Mouse (Mus musculus): ENCODE results near the gene Snx33.
A peak's percentile ranks its signal among the peaks of the same experiment; 100 is the strongest.
"Not testable (repeated sequence)": the region's sequence is repeated elsewhere in the genome, so short reads cannot be mapped to it uniquely, and the experiment has no call there.

The Snx33 gene

GRCm38 (mm10) chr9:56925291-56926024 is 2.7 kb downstream of the Snx33 start:
- no peak for DNase-seq

- DNase-seq, result peak; percentile 84
These were observed 3.5 kb downstream of the Snx33 start for GRCm38 (mm10) chr9:56924651-56925027.

GRCm38 (mm10) chr9:56923841-56924650 is 4.1 kb downstream of the Snx33 start:
- DNase-seq, result no peak

- no peak for DNase-seq
These were observed 5.4 kb downstream of the Snx33 start for GRCm38 (mm10) chr9:56922746-56923145.

DNA sequence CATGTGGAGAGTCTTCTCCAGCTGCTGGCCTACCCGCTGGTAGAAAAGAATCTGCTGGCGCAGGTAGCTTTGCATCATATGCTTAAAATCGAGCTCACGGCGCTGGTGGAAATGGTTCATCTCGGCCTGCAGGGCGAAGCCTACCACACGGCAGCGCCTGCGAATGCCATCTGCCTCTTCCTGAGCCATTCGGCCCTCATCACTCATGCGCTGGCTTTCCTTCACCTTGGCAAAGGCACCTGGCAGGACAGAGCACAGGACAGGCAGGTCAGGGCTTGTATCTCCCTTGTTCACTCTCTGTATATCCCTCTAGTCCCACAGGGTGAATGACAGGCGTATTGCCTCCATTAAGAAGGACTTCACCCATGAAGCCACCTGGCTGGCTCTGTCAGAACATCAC is 9.7 kb downstream of the Snx33 start:
- DNase-seq, result no peak

GRCm38 (mm10) chr9:56917131-56917530 is 11.0 kb downstream of the Snx33 start:
- no peak for DNase-seq

DNA sequence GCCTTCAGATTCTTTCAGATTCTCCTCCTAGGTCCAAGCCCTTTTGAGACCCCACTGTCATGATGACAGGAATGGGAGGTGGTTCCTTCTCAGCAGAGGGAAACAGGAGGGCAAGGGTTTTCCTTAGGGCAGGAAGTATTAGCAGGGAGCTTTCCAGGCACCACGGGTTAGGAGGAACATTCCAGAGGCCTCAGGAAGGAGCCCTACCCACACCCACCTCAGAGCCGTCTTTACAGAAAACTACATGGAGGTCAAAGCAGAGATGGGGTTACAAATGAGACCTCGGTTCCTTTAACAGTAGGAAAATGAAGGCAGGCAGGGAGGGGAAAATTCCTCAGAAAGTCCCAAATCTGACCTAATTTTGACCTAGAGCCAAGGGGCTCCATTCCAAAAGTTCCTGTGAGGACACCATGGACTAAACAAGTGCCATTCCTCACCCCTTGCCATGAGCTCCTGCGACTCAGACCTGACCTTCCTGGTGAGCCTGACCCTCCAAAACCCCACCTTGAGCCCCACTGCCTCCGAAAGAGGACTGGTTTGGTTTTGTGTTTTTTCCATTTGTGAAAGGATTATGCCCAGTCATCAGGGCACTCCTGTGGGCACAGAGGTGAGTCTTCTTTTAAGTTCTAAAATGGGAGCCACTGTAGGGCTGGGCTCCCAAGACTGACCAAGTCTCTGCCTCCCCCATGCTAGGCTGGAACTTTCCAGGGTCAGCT is 12.3 kb downstream of the Snx33 start:
- DNase-seq, result no peak

GRCm38 (mm10) chr9:56915116-56915515 is 13.1 kb downstream of the Snx33 start:
- DNase-seq, result no peak

DNA sequence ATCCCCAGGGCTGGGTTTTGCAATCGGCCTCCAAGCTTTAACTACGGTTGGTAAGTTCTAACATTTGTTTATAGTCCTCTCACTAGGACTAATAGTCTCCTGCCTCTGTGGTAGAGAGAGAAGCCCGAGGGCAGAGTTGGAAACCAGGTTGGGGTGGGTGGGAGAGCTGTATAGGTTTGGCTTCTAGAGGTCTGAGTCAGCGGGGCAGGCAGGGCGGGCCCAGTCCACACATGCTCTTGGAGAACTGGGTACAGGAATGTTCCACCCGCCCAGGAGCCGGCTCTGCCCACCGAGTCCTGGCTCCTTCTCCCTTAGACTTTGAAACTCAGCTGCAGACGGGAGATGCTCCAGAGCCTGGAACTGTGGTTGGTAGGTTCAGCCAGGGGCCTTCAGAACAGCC is 14.2 kb downstream of the Snx33 start:
- no peak for DNase-seq

DNA sequence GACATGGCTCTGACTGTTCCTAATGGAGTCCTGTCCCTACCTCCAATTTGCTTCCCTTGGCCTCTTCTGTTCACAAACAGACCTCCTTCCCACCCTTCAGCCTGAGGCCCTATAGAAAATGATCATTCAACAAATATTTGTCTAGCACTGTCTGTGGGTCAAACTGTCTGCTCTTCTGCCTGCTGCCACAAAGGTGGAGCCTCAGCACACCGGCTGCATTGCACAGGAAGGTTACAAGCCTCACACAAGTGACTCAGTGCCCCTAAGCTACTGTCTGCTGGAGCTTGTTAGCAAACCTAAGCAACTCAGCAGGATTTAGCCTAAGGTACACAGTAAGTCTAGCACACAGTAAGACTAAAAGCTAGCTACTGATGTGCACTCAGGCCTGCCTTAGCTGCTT is 17.2 kb downstream of the Snx33 start:
- no peak for DNase-seq

DNA sequence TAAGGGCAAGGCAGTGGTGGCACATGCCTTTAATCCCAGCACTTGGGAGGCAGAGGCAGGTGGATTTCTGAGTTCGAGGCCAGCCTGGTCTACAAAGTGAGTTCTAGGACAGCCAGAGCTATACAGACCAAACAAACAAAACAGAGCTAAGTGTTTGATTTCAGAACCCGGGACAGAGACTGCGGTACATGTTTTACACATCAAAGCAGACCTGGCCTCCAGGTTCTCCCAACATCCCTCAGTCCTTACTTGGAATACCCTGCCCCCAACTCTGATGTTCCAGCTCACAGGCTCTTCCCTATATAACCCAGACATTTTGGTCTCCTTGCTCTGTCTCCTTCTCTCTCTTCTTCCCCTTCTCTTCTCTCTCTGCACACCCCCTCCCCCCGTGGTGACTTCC is 18.2 kb downstream of the Snx33 start:
- DNase-seq, result not testable (repeated sequence)

GRCm38 (mm10) chr9:56907549-56907948 is 20.6 kb downstream of the Snx33 start:
- no peak for DNase-seq

DNA sequence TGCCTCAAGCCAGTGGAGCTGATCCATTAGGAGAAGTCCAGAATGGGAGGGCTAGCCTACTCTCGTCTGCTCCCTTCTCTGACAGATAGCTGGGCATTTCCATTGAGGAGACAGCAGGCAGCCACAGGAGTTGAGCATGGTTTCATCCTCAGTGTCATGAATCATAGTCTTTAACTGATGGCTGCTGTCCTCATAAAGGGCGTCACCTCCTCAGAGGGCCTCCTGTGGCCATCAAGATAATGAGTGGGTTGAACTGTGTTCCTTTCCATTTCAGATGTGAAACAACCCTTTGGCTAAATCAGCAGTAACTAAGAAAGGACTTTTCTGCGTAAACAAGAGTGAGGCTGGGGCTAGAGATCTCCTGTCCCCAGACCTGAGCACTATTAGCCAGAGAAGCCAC is 24.5 kb downstream of the Snx33 start:
- no peak for DNase-seq

- DNase-seq, result no peak
These were observed 27.0 kb downstream of the Snx33 start for GRCm38 (mm10) chr9:56901187-56901586.

DNA sequence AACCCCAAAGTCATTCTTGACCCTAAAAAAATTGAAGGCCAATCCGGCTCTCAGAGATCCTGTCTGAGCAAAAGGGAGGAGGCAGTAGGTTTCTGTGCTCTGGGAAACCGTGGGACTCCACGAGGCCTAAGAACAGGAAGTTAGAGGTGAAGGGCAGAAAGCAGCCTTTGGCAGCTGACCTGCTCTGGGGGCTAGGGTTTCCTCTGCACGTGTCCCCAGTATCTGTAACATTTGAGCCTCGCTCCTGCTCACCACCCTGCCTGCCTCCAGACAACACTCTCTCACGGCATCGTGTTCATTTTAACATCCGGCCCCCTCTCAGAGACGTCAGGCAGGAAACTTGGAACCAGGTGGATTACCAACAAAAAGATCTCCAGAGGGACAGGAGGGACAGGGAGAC is 27.6 kb downstream of the Snx33 start:
- no peak for DNase-seq

DNA sequence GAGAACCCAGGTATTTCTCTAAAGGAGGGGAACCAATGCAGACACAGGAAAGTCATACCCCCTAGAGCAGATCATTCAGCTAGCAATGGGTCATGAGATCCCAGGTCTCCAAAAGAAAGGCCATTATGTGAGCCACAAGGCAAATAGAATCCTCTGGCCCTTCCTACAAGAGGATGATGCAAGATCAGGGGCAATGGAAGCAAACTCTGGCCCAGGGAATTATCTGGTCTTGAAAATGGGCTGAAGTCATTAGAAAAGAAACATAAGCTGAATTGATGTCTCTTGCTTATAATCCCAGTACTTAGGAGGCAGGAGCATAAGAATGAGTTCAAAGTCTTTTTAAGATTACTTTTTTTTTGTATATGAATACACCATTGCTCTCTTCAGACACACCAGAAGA is 28.1 kb downstream of the Snx33 start:
- DNase-seq, result no peak

GRCm38 (mm10) chr9:56899409-56899808 is 28.8 kb downstream of the Snx33 start:
- DNase-seq, result no peak

- DNase-seq, result no peak
These were observed 31.4 kb downstream of the Snx33 start for GRCm38 (mm10) chr9:56896779-56897178.

GRCm38 (mm10) chr9:56894006-56894405 is 34.2 kb downstream of the Snx33 start:
- no peak for DNase-seq

DNA sequence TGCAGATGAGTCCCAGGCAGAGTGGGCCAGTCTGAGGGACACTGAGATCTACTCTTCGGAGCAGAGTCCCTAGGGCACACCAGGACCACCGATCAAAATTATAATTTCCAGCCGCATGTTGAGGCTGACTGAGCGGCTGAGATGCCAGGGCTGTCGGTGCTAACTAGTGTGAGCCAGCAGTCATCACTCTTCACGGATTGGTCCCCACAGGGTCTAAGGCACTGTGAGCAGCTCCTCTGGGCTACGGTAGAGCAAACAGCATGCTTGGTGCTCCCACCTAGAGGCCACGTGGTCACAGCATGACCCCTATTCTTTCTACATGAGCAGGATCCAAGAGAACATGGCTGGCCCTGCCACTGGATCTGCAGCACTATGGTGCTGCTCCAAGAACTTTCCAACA is 34.9 kb downstream of the Snx33 start:
- DNase-seq, result no peak

DNA sequence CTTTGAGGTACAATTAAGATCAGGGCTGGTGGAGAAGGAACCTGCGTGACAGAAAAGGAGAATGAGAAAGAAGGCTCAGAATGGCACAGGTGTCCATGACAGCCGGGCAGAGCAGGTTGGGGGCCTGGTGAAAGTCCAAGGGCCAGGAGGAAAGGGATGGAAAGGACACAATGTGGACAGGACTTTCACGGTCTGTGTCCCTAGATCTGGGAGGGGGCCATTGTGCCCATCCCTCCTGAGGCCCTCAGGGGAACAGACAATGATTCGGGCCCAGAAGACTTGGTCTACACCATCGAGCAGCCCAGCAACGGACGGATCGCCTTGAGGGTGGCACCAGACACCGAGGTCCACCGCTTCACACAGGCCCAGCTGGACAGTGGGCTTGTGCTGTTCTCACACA is 36.1 kb downstream of the Snx33 start:
- no peak for DNase-seq

DNA sequence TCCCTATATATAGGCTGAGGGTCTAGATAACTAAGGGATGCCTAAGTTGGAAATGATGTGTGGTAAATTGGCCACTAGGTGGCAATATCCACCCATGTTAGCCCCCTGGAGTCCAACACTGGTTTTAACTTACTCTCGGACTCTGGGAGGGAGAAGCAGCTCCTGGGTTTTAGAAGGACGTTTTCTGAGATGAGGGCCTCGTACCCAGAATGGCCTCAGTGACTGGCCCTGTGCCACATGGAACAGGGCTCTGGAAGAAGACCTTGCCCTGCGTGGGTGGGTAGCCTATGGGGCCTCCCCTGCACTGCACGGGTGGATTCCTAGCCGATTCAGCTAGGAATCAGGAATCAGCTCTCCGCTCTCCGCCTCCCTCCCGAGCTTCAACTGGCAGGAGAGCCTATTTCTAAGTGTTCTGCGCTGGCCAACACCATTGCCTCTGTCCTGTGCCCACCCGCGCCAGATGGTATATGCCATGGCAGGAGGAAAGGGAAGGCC is 36.6 kb downstream of the Snx33 start:
- peak; percentile 70 for DNase-seq

DNA sequence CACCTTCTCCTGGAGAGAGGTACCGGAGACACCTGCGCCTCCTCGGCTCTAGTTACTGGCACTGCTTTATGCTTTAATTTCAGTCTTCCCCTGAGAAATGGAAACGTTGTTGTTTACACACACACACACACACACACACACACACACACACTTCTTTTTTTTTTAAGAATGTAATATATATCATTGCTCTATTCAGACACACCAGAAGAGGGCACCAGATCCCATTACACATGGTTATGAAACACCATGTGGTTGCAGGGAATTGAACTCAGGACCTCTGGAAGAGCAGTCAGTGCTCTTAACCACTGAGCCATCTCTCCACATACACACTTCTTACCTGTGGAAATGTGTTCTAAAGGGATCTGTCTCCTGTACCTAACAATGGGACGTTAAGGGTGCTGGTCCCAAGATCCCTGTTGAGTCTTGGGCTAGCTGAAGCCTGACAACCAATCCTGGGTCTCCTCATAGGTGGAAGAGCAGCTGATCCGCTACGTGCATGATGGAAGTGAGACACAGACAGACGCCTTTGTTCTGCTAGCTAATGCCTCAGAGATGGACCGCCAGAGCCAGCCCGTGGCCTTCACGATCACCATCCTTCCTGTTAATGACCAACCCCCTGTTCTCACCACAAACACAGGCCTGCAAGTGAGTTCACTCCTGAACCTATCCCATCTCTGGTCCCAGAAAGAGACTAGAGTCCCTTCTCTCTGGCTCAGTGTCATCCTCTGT is 37.5 kb downstream of the Snx33 start:
- DNase-seq, result no peak

Data from kidney, adult 18-20 months (tissue).